Mouse (Mus musculus) embryonic facial prominence, embryonic 15.5 days (tissue): Measurements from ENCODE around the gene Cd40. TPM values are rescaled to one million over a fixed set of nuclear protein-coding genes. Genes with fewer than 3 reads are reported as not detected.

Source experiments
- ATAC-seq: fragments of 200-750 bp; cut with Nextera tagmentation; 2 replicates; pipeline ENCODE4 v1.8.0; 2017; ENCODE audit warnings: low read depth, moderate TSS enrichment; ENCODE audit not compliant: insufficient number of reproducible peaks, low FRiP score, low TSS enrichment
- H3K27ac ChIP-seq: fragments of 300-500 bp; sonication (generic); replicated peaks from 2 replicates; pipeline ENCODE4 v1.5.1; 2015; ENCODE audit warnings: mild to moderate bottlenecking, inconsistent platforms
- H3K27me3 ChIP-seq: fragments of 300-500 bp; sonication (generic); 2 replicates; pipeline ENCODE4 v1.6.1; 2015; ENCODE audit warnings: inconsistent platforms
- H3K36me3 ChIP-seq: fragments of 300-500 bp; sonication (generic); 2 replicates; pipeline ENCODE4 v1.6.1; 2015; ENCODE audit warnings: mild to moderate bottlenecking, inconsistent platforms
- H3K4me1 ChIP-seq: fragments of 300-500 bp; sonication (generic); 2 replicates; pipeline ENCODE4 v1.6.1; 2015; ENCODE audit warnings: inconsistent platforms
- H3K4me2 ChIP-seq: fragments of 300-500 bp; sonication (generic); replicated peaks from 2 replicates; pipeline ENCODE4 v1.6.1; 2015; ENCODE audit warnings: mild to moderate bottlenecking, inconsistent platforms
- H3K4me3 ChIP-seq: fragments of 300-500 bp; sonication (generic); replicated peaks from 2 replicates; pipeline ENCODE4 v1.5.1; 2015; ENCODE audit warnings: mild to moderate bottlenecking, inconsistent platforms
- H3K9ac ChIP-seq: fragments of 300-500 bp; sonication (generic); 2 replicates; pipeline ENCODE4 v1.6.1; 2015; ENCODE audit warnings: inconsistent platforms
- H3K9me3 ChIP-seq: fragments of 300-500 bp; sonication (generic); replicated peaks from 2 replicates; pipeline ENCODE4 v1.6.1; 2016; ENCODE audit warnings: inconsistent platforms
- WGBS: fragments of 180-500 bp; shearing (Covaris S2); methylation state at CpG from one replicate; pipeline ENCODE4 v1.1.7; 2015; 5-methylcytosine and 5-hydroxymethylcytosine counted together
- polyA plus RNA-seq: library from polyadenylated mRNA; unstranded; fragments of >200 nt; fragmentation: Nextera tagmentation; extraction: Ambion mirVana; gene quantifications from 2 replicates; pipeline ENCODE4 v1.2.1, GENCODE M21; 2015

The Cd40 gene
- polyA plus RNA-seq, 1 experiment from 2014 or later, result 7.7 TPM

GRCm38 (mm10) chr2:165056377-165057085, 1.1 kb downstream of the Cd40 start:
- Histone ChIP-seq H3K36me3 (no peaks in the 10 kb centered on the region), H3K27ac (no peak overlapping the region), H3K4me2 (peak overlapping the region; percentile 45; the same call in 1 of the 2 replicates), H3K4me3 (0 out of 2 replicates have a peak overlapping the region, but pooled peaks have one; percentile 31), H3K4me1 (peaks cover 7% of the 10 kb centered on the region; the same call in 1 of the 2 replicates), H3K27me3 (peaks cover 7% of the 10 kb centered on the region; the same call in 1 of the 2 replicates), H3K9me3 (no peaks in the 10 kb centered on the region), H3K9ac (no peak overlapping the region)
- 74% methylated on average over 14 of the region's 14 CpGs for whole genome bisulfite sequencing
- no peak for ATAC-seq

GRCm38 (mm10) chr2:165059961-165060360, 4.5 kb downstream of the Cd40 start:
- ATAC-seq, result no peak
- Histone ChIP-seq H3K27ac (no peak overlapping the region), H3K4me3 (no peak overlapping the region), H3K4me1 (peaks cover 7% of the 10 kb centered on the region; the same call in 1 of the 2 replicates), H3K9me3 (no peaks in the 10 kb centered on the region), H3K27me3 (peaks cover 7% of the 10 kb centered on the region; the same call in 1 of the 2 replicates), H3K4me2 (no peak overlapping the region), H3K36me3 (no peaks in the 10 kb centered on the region), H3K9ac (no peak overlapping the region)
- WGBS, result 89% methylated on average over 4 of the region's 4 CpGs

- H3K9ac ChIP-seq, result no peak overlapping the region
- H3K36me3 ChIP-seq, result no peaks in the 10 kb centered on the region
- H3K27ac ChIP-seq, result no peak overlapping the region
- WGBS, result 74% methylated on average over 16 of the region's 16 CpGs
- no peak for ATAC-seq
- no peak overlapping the region for H3K4me3 ChIP-seq
- H3K4me2 ChIP-seq, result no peak overlapping the region
- 0 out of 2 replicates have a peak, but pooled peaks cover under 1% of the 10 kb centered on the region for H3K27me3 ChIP-seq
- H3K4me1 ChIP-seq, result no peaks in the 10 kb centered on the region
- no peaks in the 10 kb centered on the region for H3K9me3 ChIP-seq
Measured at GRCm38 (mm10) chr2:165061638-165062433, 6.4 kb downstream of the Cd40 start.

GRCm38 (mm10) chr2:165064489-165064888, 9.1 kb downstream of the Cd40 start:
- H3K27ac ChIP-seq, result no peak overlapping the region
- 0 out of 2 replicates have a peak, but pooled peaks cover under 1% of the 10 kb centered on the region for H3K27me3 ChIP-seq
- no peak for ATAC-seq
- H3K9me3 ChIP-seq, result no peaks in the 10 kb centered on the region
- H3K4me3 ChIP-seq, result no peak overlapping the region
- H3K4me1 ChIP-seq, result no peaks in the 10 kb centered on the region
- 63% methylated on average over 7 of the region's 7 CpGs for WGBS
- H3K4me2 ChIP-seq, result no peak overlapping the region
- H3K9ac ChIP-seq, result no peak overlapping the region
- no peaks in the 10 kb centered on the region for H3K36me3 ChIP-seq

- no peak for ATAC-seq
- H3K4me1 ChIP-seq, result peaks cover 9% of the 10 kb centered on the region
- 54% methylated on average over 2 of the region's 2 CpGs for WGBS
- no peaks in the 10 kb centered on the region for H3K9me3 ChIP-seq
- H3K4me2 ChIP-seq, result no peak overlapping the region
- H3K27me3 ChIP-seq, result peaks cover 32% of the 10 kb centered on the region
- no peaks in the 10 kb centered on the region for H3K36me3 ChIP-seq
- no peak overlapping the region for H3K9ac ChIP-seq
- H3K4me3 ChIP-seq, result no peak overlapping the region
- no peak overlapping the region for H3K27ac ChIP-seq
Measured at GRCm38 (mm10) chr2:165068806-165069205, 13.4 kb downstream of the Cd40 start.

GRCm38 (mm10) chr2:165070096-165070816, 14.8 kb downstream of the Cd40 start:
- H3K9ac ChIP-seq, result no peak overlapping the region
- H3K9me3 ChIP-seq, result no peaks in the 10 kb centered on the region
- peaks cover 9% of the 10 kb centered on the region for H3K4me1 ChIP-seq
- peaks cover 45% of the 10 kb centered on the region for H3K27me3 ChIP-seq
- H3K36me3 ChIP-seq, result no peaks in the 10 kb centered on the region
- H3K4me2 ChIP-seq, result peak overlapping the region; percentile 31; the same call in 1 of the 2 replicates
- 15% methylated on average over 23 of the region's 23 CpGs for WGBS
- no peak overlapping the region for H3K27ac ChIP-seq
- 0 out of 2 replicates have a peak, but pooled peaks have one; percentile 45 for ATAC-seq
- no peak overlapping the region for H3K4me3 ChIP-seq

- H3K27me3 ChIP-seq, result peaks cover 76% of the 10 kb centered on the region
Measured at GRCm38 (mm10) chr2:165073381-165073781, 18.0 kb downstream of the Cd40 start.

GRCm38 (mm10) chr2:165074081-165074884, 18.9 kb downstream of the Cd40 start:
- H3K27ac ChIP-seq, result no peak overlapping the region
- H3K9ac ChIP-seq, result no peak overlapping the region
- WGBS, result 40% methylated on average over 11 of the region's 11 CpGs
- ATAC-seq, result no peak
- no peaks in the 10 kb centered on the region for H3K36me3 ChIP-seq
- no peak overlapping the region for H3K4me3 ChIP-seq
- H3K4me2 ChIP-seq, result no peak overlapping the region
- peaks cover 86% of the 10 kb centered on the region for H3K27me3 ChIP-seq
- no peaks in the 10 kb centered on the region for H3K9me3 ChIP-seq
- peaks cover 9% of the 10 kb centered on the region for H3K4me1 ChIP-seq

More at GRCm38 (mm10) chr2:165073381-165073781, 18.0 kb downstream of the Cd40 start:
- H3K4me2 ChIP-seq, result no peak overlapping the region
- WGBS, result 24% methylated on average over 9 of the region's 9 CpGs
- peaks cover 9% of the 10 kb centered on the region for H3K4me1 ChIP-seq
- no peaks in the 10 kb centered on the region for H3K36me3 ChIP-seq
- no peak overlapping the region for H3K27ac ChIP-seq
- no peak for ATAC-seq
- H3K9me3 ChIP-seq, result no peaks in the 10 kb centered on the region
- no peak overlapping the region for H3K9ac ChIP-seq
- no peak overlapping the region for H3K4me3 ChIP-seq

- 37% methylated on average over 2 of the region's 2 CpGs for whole genome bisulfite sequencing
- Histone ChIP-seq H3K27ac (no peak overlapping the region), H3K4me2 (no peak overlapping the region), H3K9me3 (no peaks in the 10 kb centered on the region), H3K27me3 (peaks cover 88% of the 10 kb centered on the region), H3K36me3 (no peaks in the 10 kb centered on the region), H3K9ac (no peak overlapping the region), H3K4me3 (no peak overlapping the region), H3K4me1 (peaks cover 8% of the 10 kb centered on the region)
- no peak for ATAC-seq
Measured at GRCm38 (mm10) chr2:165074937-165075336, 19.5 kb downstream of the Cd40 start.

- 10% methylated on average over 9 of the region's 9 CpGs for whole genome bisulfite sequencing
- ATAC-seq, result no peak
- H3K9ac ChIP-seq, result no peak overlapping the region
- no peaks in the 10 kb centered on the region for H3K9me3 ChIP-seq
- no peak overlapping the region for H3K4me3 ChIP-seq
- H3K4me1 ChIP-seq, result peaks cover 4% of the 10 kb centered on the region; the same call in 1 of the 2 replicates
- no peaks in the 10 kb centered on the region for H3K36me3 ChIP-seq
- peaks cover 91% of the 10 kb centered on the region for H3K27me3 ChIP-seq
- no peak overlapping the region for H3K27ac ChIP-seq
- H3K4me2 ChIP-seq, result no peak overlapping the region
Measured at GRCm38 (mm10) chr2:165077055-165077454, 21.6 kb downstream of the Cd40 start.
